Mouse (Mus musculus) adrenal gland, postnatal 36 days (tissue): ENCODE results near the gene Plin4. TPM values are rescaled to one million over a fixed set of nuclear protein-coding genes. Genes with fewer than 3 reads are reported as not detected.
A peak's percentile ranks its signal among the peaks of the same experiment; 100 is the strongest.

Experiments
- DNase-seq, 2 experiments: peaks; one replicate each; pipeline ENCODE4 v3.0.0; 2021; ENCODE audit warnings: mixed read lengths in 1 of 2
- long read RNA-seq, 2 experiments: library from polyadenylated mRNA; stranded (forward); transcript quantifications; one replicate each; pipeline ENCODE4 v2.0.0; 2021; ENCODE audit warnings: borderline sequencing depth in 2 of 2
- total RNA-seq, 2 experiments: library from RNA; stranded (reverse); gene quantifications; 2 replicates each; pipeline ENCODE4 v1.2.3; 2021

Gene Plin4
- 10 to 100 TPM; 75.1 to 86.5 TPM for total RNA-seq
- long read RNA-seq, experiment 1, partial matches to known transcripts = 6 of 21 reads
- long read RNA-seq, experiment 1, other reads (novel, unspliced or antisense) = 15 of 21 reads
- long read RNA-seq, experiment 2, partial matches to known transcripts = 2 of 10 reads
- long read RNA-seq, experiment 2, other reads (novel, unspliced or antisense) = 8 of 10 reads

GRCm38 (mm10) chr17:56109219-56110051, at the start of gene Plin4:
Gene Plin4, minus strand, starts transcription at chr17:56109803.
- peak in 1 of 2 experiments; percentile 66 for DNase-seq

GRCm38 (mm10) chr17:56153643-56154042, 44.0 kb upstream of the Plin4 start:
- DNase-seq = peak; percentile 87 to 89

- DNase-seq = no peak
These were observed 40.3 kb upstream of the Plin4 start for GRCm38 (mm10) chr17:56149897-56150296.

GRCm38 (mm10) chr17:56148790-56149618, 39.4 kb upstream of the Plin4 start:
- DNase-seq = no peak

- no peak for DNase-seq
These were observed 38.7 kb upstream of the Plin4 start for GRCm38 (mm10) chr17:56148280-56148679.

- no peak for DNase-seq
These were observed 37.8 kb upstream of the Plin4 start for GRCm38 (mm10) chr17:56147420-56147819.

- no peak for DNase-seq
These were observed 36.5 kb upstream of the Plin4 start for GRCm38 (mm10) chr17:56146131-56146530.

GRCm38 (mm10) chr17:56144546-56144945, 34.9 kb upstream of the Plin4 start:
- no peak for DNase-seq

- peak in 1 of 2 experiments; percentile 57 for DNase-seq
These were observed 32.4 kb upstream of the Plin4 start for GRCm38 (mm10) chr17:56141702-56142605.

GRCm38 (mm10) chr17:56139858-56140595, 30.4 kb upstream of the Plin4 start, which contains the start of gene Sema6b:
Gene Sema6b, minus strand, starts transcription at chr17:56140343.
- peak; percentile 74 to 79 for DNase-seq

GRCm38 (mm10) chr17:56139355-56139754, 29.8 kb upstream of the Plin4 start:
- no peak for DNase-seq

- DNase-seq = no peak
These were observed 28.4 kb upstream of the Plin4 start for GRCm38 (mm10) chr17:56137839-56138613.

GRCm38 (mm10) chr17:56136558-56136957, 27.0 kb upstream of the Plin4 start:
- DNase-seq = no peak

- DNase-seq = peak; percentile 78 to 88
These were observed 24.9 kb upstream of the Plin4 start for GRCm38 (mm10) chr17:56134463-56134971.

- peak; percentile 68 to 76 for DNase-seq
These were observed 24.1 kb upstream of the Plin4 start for GRCm38 (mm10) chr17:56133457-56134363.

GRCm38 (mm10) chr17:56132661-56133060, 23.1 kb upstream of the Plin4 start:
- peak; percentile 62 to 73 for DNase-seq

GRCm38 (mm10) chr17:56131814-56132213, 22.2 kb upstream of the Plin4 start:
- DNase-seq = peak; percentile 79 to 85

- DNase-seq = no peak
These were observed 21.5 kb upstream of the Plin4 start for GRCm38 (mm10) chr17:56131136-56131535.
